Mouse (Mus musculus) midbrain, embryonic 10.5 days (tissue): ENCODE results near the gene Olfr466. TPM values are rescaled to one million over a fixed set of nuclear protein-coding genes. Genes with fewer than 3 reads are reported as not detected.

Experiments
- DNase-seq: peaks from one replicate; pipeline ENCODE4 v3.0.0-alpha.2; 2017; ENCODE audit warnings: low spot score
- H3K27ac ChIP-seq: fragments of 300-500 bp; sonication (generic); replicated peaks from 2 replicates; pipeline ENCODE4 v1.5.1; 2016; ENCODE audit warnings: mild to moderate bottlenecking
- H3K27me3 ChIP-seq: fragments of 300-500 bp; sonication (generic); 2 replicates; pipeline ENCODE4 v1.6.1; 2016; ENCODE audit warnings: low read depth, mild to moderate bottlenecking; ENCODE audit not compliant: poor library complexity, severe bottlenecking
- H3K36me3 ChIP-seq: fragments of 300-500 bp; sonication (generic); 2 replicates; pipeline ENCODE4 v1.6.1; 2016; ENCODE audit warnings: mild to moderate bottlenecking, moderate library complexity
- H3K4me1 ChIP-seq: fragments of 300-500 bp; sonication (generic); 2 replicates; pipeline ENCODE4 v1.6.1; 2016
- H3K4me3 ChIP-seq: fragments of 300-500 bp; sonication (generic); 2 replicates; pipeline ENCODE4 v1.5.1; 2016; ENCODE audit warnings: mild to moderate bottlenecking, moderate library complexity
- H3K9me3 ChIP-seq: fragments of 300-500 bp; sonication (generic); replicated peaks from 2 replicates; pipeline ENCODE4 v1.6.1; 2016; ENCODE audit warnings: mild to moderate bottlenecking
- WGBS: fragments of 180-500 bp; shearing (Covaris S2); methylation state at CpG from one replicate; pipeline ENCODE4 v1.1.7; 2016; 5-methylcytosine and 5-hydroxymethylcytosine counted together
- polyA plus RNA-seq: library from polyadenylated mRNA; unstranded; fragments of >200 nt; fragmentation: Nextera tagmentation; extraction: Ambion mirVana; gene quantifications from 2 replicates; pipeline ENCODE4 v1.2.1, GENCODE M21; 2016

Olfr466 gene
- polyA plus RNA-seq, 1 experiment from 2014 or later, result not detected

DNA sequence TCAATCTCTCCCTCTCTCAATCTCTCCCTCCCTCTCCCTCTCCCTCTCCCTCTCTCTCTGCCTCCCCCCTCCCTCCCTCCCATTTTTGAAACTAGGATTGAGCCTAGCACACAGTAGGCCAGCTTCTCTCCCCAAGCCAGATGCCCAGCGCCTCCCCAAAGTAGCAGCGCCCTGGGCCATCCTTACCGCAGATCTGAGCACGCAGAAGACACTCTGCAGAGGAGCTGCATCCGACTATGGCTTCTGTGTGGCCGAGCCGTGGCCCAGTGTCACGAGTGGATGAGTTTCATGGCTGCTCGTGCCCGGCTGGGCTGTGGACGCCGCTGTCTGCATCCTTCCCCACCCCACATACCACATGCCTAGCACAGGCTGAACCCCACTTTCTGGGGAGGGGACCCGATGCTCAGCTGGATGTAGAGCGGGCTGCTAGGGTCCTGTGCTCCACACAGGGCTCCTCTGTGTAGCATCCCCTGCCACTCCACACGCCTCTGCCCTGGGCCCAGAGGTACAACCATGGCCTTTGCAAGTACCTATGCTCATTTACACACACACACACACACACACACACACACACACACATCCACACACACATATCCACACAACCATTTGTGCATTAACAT lies 26.5 kb downstream of the Olfr466 start:
- Histone ChIP-seq H3K4me3 (no peak overlapping the region), H3K4me1 (peaks cover 5% of the 10 kb centered on the region; the same call in 1 of the 2 replicates), H3K27ac (no peak overlapping the region), H3K9me3 (0 out of 2 replicates have a peak, but pooled peaks cover 4% of the 10 kb centered on the region), H3K27me3 (no peaks in the 10 kb centered on the region), H3K36me3 (no peaks in the 10 kb centered on the region)
- DNase-seq, result no peak
- WGBS, result 58% methylated on average over 15 of the region's 15 CpGs

DNA sequence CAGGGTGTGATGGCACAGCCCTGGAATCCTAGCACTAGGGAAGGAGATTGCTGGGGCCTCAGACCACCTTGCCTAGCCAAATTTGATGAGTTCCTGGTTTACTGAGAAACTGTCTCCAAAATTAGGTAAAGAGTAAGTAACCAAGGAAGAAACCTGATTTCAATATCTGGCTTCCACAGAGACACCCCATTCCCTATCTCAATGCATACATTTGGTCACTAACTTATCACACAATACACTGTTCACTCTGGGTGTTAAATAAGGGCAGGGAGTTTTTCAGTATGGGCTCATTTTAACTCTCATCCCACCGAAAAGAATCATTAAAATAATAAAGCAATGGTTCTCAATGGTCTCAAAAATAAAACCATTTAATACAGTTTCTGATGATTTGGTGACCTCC lies 50.6 kb downstream of the Olfr466 start:
- Histone ChIP-seq H3K36me3 (no peaks in the 10 kb centered on the region), H3K27ac (no peak overlapping the region), H3K4me1 (no peaks in the 10 kb centered on the region), H3K27me3 (no peaks in the 10 kb centered on the region), H3K4me3 (no peak overlapping the region), H3K9me3 (peaks cover 18% of the 10 kb centered on the region; the same call in 1 of the 2 replicates)
- WGBS, result 77% methylated on average over 1 of the region's 1 CpGs
- DNase-seq, result no peak

Other genes with a start within 250 kb of the Olfr466 start
- gene Cntnap3, start 246.3 kb upstream of the Olfr466 start, polyA plus RNA-seq, result not detected in 2 replicates
- gene Spata31, start 232.8 kb upstream of the Olfr466 start, polyA plus RNA-seq, result not detected in 2 replicates
- not detected in 2 replicates for gene Spata31d1c, start 117.2 kb upstream of the Olfr466 start, polyA plus RNA-seq
- gene Prss47, start 97.5 kb upstream of the Olfr466 start, polyA plus RNA-seq, result not detected in 2 replicates
- gene Mfsd14b, start 37.3 kb upstream of the Olfr466 start, polyA plus RNA-seq, result 40.4 and 40.6 TPM in 2 replicates
- not detected in 2 replicates for gene Olfr465-ps1, start 12.2 kb upstream of the Olfr466 start, polyA plus RNA-seq
- 0.19 TPM in 1 of 2 replicates, not detected in the other for gene Nlrp4f, start 55.7 kb downstream of the Olfr466 start, polyA plus RNA-seq
- not detected in 2 replicates for gene Gm10775, start 109.3 kb downstream of the Olfr466 start, polyA plus RNA-seq
- gene Zfp369, start 128.6 kb downstream of the Olfr466 start, polyA plus RNA-seq, result 11.6 and 13.8 TPM in 2 replicates